Mouse (Mus musculus): ENCODE results near the gene Barx1. TPM values are rescaled to one million over a fixed set of nuclear protein-coding genes. Genes with fewer than 3 reads are reported as not detected.

Gene Barx1
- total RNA-seq, 2 experiments from 2014 or later = not detected

Other genes with a start within 250 kb of the Barx1 start
- gene Zfp169, start 149.5 kb upstream of the Barx1 start, total RNA-seq (2021) = 1 to 10 TPM; 2.0 to 2.2 TPM
- gene A830005F24Rik, start 149.4 kb upstream of the Barx1 start, total RNA-seq (2021) = not detected
- gene Ptpdc1, start 37.3 kb upstream of the Barx1 start, total RNA-seq (2021) = 1 to 10 TPM; 4.1 to 4.4 TPM
- 10 to 100 TPM; 22.7 to 26.8 TPM for gene Phf2, start 208.1 kb downstream of the Barx1 start, total RNA-seq (2021)